ENCODE assay signal across 22 mouse cellular contexts in the genomic region with DNA sequence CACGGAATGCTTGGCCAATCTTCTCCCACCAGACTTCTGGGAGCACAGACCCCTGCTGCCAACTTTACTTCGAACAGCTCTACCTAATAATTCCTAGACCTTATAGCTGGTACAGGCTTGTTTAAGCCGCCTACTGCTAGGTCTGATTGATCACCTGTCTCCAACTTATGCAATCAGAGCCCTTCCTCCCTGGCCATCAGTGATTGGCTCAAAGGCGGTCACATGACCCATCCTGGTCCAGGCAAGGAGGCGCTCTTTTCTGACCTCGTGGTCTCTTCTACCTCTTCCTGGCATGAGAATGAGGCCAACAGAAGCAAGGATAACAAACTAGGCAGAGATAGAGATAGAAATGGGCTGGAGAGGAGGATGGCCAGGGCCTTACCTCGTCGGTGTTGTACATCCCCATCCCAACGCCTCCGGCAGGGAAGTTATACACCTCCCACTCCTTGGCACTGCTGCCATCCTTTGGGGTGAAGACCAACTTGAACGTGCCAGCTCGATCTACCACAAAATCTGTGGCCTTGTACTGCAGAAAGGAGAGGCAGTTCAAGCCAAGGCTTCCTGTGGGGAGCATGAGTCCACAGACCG. TPM values are rescaled to one million over a fixed set of nuclear protein-coding genes. Genes with fewer than 3 reads are reported as not detected.
A peak's percentile ranks its signal among the peaks of the same experiment; 100 is the strongest.
DNase-seq lines count a peak whose midpoint lies in the region; TF ChIP-seq lines count a peak whose summit lies in the region.
"Had no signal": no experiment of that assay in that cellular context is flagged by ENCODE, and none has a peak within 500 bp of the region (broad histone marks: within the 10 kb centered on the region; RNA-seq: fewer than 3 reads in every experiment).

No protein-coding gene starts in this region.

- H3K27me3 ChIP-seq in E14TG2a.4 (ENCODE audit: insufficient read depth, low read length): no peaks in the 10 kb centered on the region
- H3K27me3 ChIP-seq: heart, embryonic 12.5 days; limb, embryonic 15.5 days; neural tube, embryonic 12.5 days had no signal

- intact Hi-C loops in heart, postnatal 14 days (cut with DNase I): no loop called here

- peak overlapping the region; percentile 52 for H3K4me3 ChIP-seq in E14TG2a.4 (replicated peaks; ENCODE audit: low read length)
- H3K4me3 ChIP-seq: heart, adult 2 months; heart, embryonic 12.5 days; limb, embryonic 10.5 days; limb, embryonic 15.5 days; neural tube, embryonic 12.5 days had no signal

- H3K4me1 ChIP-seq in E14TG2a.4 (replicated peaks; ENCODE audit: low read depth, low read length): peaks cover 72% of the 10 kb centered on the region
- H3K4me1 ChIP-seq: neural tube, embryonic 12.5 days had no signal

- no peaks in the 10 kb centered on the region for H3K9me3 ChIP-seq in E14TG2a.4 (ENCODE audit: low read length)
- H3K9me3 ChIP-seq: heart, embryonic 12.5 days; limb, embryonic 10.5 days; limb, embryonic 15.5 days; neural tube, embryonic 12.5 days had no signal

- peaks cover 100% of the 10 kb centered on the region for H3K36me3 ChIP-seq in E14TG2a.4 (ENCODE audit: insufficient read depth, low read length)

- DNase-seq in heart, adult 11 months: peak; percentile 89
- DNase-seq in heart, postnatal 14 days: no peak
- peak; percentile 79 for DNase-seq in fat pad, adult 2 months (ENCODE audit: extremely low read depth, low read depth, low spot score)
- DNase-seq in testis, postnatal 14 days (ENCODE audit: low spot score): peak; percentile 58
- DNase-seq in urinary bladder, adult 18-20 months (ENCODE audit: low spot score in 2 of 2): no peak
- no peak for DNase-seq in right cerebral cortex, postnatal 25 days
- DNase-seq: adrenal gland, postnatal 14 days; cerebellum, adult 11 months; cerebellum, adult 9-10 months; cerebellum, postnatal 36 days; gastrocnemius, postnatal 25 days; heart, adult 2 months; kidney, adult 18-20 months; lung, embryonic 14.5 days; lung, postnatal 14 days; thymus, adult 2 months; thymus, postnatal 36 days had no signal

- TF ChIP-seq CTCF in E14TG2a.4 (conservative IDR thresholded peaks at IDR 0.05; ENCODE audit: low read length): no peak

RNA-seq across cellular contexts. Expression of a gene that starts 16.7 kb away (rescaled TPM):
- 1,000 to 10,000 TPM; 1,322 to 1,446 TPM for total RNA-seq in heart, postnatal 14 days (2021)

Comparison
In these comparisons a context has a peak if more than half of its experiments do, and no peak if none do; other contexts are left out.
1. DNase-seq: peak in heart, adult 11 months (single experiment), fat pad, adult 2 months (single experiment) and testis, postnatal 14 days (single experiment); none in heart, postnatal 14 days (0 of 2), urinary bladder, adult 18-20 months (0 of 2) and right cerebral cortex, postnatal 25 days (single experiment).